1 mouse cellular context compared by ENCODE assay signal in genomic region chr17:56897630-56898195, GRCm38 (mm10).
TF ChIP-seq lines count a peak whose summit lies in the region.

No protein-coding gene starts in this region.

TF ChIP-seq in CH12.LX, 34 proteins besides CTCF, POLR2A, EP300 and RAD21 (continued from another document):
- TF ChIP-seq NRF1 (IDR thresholded peaks at IDR 0.05; ENCODE audit: low read depth, low read length) (no peak), GABPA (IDR thresholded peaks at IDR 0.05; ENCODE audit: insufficient replicate concordance, low read depth, low read length) (no peak), MAFK (IDR thresholded peaks at IDR 0.05; ENCODE audit: insufficient replicate concordance, low read length) (no peak), MAZ (IDR thresholded peaks at IDR 0.05; ENCODE audit: low read depth, low read length) (no peak), POLR2AphosphoS2 (IDR thresholded peaks at IDR 0.05; ENCODE audit: low read depth, low read length) (no peak), JUN (IDR thresholded peaks at IDR 0.05; ENCODE audit: insufficient read depth, low read depth, low read length) (no peak), PAX5 (IDR thresholded peaks at IDR 0.05; ENCODE audit: low read length) (no peak), MAX (IDR thresholded peaks at IDR 0.05; ENCODE audit: low read length) (peak; percentile 38; the same call in 1 of the 2 replicates), UBTF (IDR thresholded peaks at IDR 0.05; ENCODE audit: low read depth, low read length) (no peak), NELFE (IDR thresholded peaks at IDR 0.05; ENCODE audit: low read depth, low read length) (no peak), HCFC1 (IDR thresholded peaks at IDR 0.05; ENCODE audit: low read depth, low read length) (no peak), ZMIZ1 (IDR thresholded peaks at IDR 0.05; ENCODE audit: low read depth, low read length) (no peak), MYC (IDR thresholded peaks at IDR 0.05; ENCODE audit: low read depth, low read length) (no peak), JUND (conservative IDR thresholded peaks at IDR 0.05; ENCODE audit: low read depth, low read length) (no peak), ZC3H11A (IDR thresholded peaks at IDR 0.05; ENCODE audit: low read depth, low read length) (0 out of 2 replicates have a peak, but pooled peaks have one; percentile 6), USF1 (IDR thresholded peaks at IDR 0.05; ENCODE audit: low read depth, low read length) (no peak)
